In the genomic region with DNA sequence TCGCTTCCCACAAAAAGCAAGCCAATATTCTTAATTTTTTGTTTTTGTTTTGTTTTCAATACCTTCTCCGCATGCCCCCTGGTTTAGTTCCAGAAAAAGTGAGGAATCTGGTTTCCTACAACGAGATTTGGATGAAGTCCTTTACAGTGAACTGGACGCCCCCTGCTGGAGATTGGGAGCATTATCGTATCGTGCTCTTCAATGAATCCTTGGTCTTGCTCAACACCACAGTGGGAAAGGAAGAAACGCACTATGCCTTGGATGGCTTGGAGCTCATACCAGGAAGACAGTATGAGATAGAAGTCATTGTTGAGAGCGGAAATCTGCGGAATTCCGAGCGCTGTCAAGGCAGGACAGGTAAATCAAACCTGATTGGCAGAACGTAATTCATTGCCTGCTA, we compare ENCODE assay signal across 9 mouse cellular contexts. TPM values are rescaled to one million over a fixed set of nuclear protein-coding genes. Genes with fewer than 3 reads are reported as not detected.
A peak's percentile ranks its signal among the peaks of the same experiment; 100 is the strongest.
DNase-seq lines count a peak whose midpoint lies in the region; ATAC-seq and TF ChIP-seq lines count a peak whose summit lies in the region.
"Had no signal": no experiment of that assay in that cellular context is flagged by ENCODE, and none has a peak within 500 bp of the region (broad histone marks: within the 10 kb centered on the region; RNA-seq: fewer than 3 reads in every experiment).

No protein-coding gene starts in this region.

- 22% methylated on average over 12 of the region's 12 CpGs for WGBS in kidney, adult 2 months
- WGBS in midbrain, postnatal 0 days, result 20% methylated on average over 12 of the region's 12 CpGs

- DNase-seq in 3T3-L1 (ENCODE audit: low read depth, low spot score) (peak; percentile 95), adipocyte (ENCODE audit: low spot score) (peak; percentile 91)
- DNase-seq in gastrocnemius, postnatal 14 days, result peak; percentile 70
- DNase-seq in kidney, adult 2 months, result peak; percentile 88
- peak; percentile 82 for DNase-seq in left cerebral cortex, postnatal 4 days
- peak; percentile 93 for DNase-seq in midbrain, postnatal 0 days (ENCODE audit: low spot score)
- DNase-seq in thymus, postnatal 0 days (ENCODE audit: low spot score), result peak; percentile 61

- no peaks in the 10 kb centered on the region for H3K36me3 ChIP-seq in kidney, adult 2 months (ENCODE audit: control insufficient read depth, insufficient read depth, low read length)
- H3K36me3 ChIP-seq in midbrain, postnatal 0 days (ENCODE audit: insufficient read depth, low read length), result no peaks in the 10 kb centered on the region

- intact Hi-C loops in gastrocnemius, postnatal 14 days (cut with DNase I; ENCODE audit: low total_unique reads), result no loop called here
- intact Hi-C loops in left cerebral cortex, postnatal 4 days (cut with DNase I), result loop anchor here (2.0 kb wide), 1 partner anchor 110 kb away; no protein-coding TSS in a partner anchor

- peak; percentile 89 for TF ChIP-seq CTCF in cortical plate, adult 2 months (IDR thresholded peaks at IDR 0.05; ENCODE audit: extremely low read depth, insufficient read depth, low read length)
- TF ChIP-seq CTCF in kidney, adult 2 months (conservative IDR thresholded peaks at IDR 0.05; ENCODE audit: insufficient read depth, insufficient read length, low read depth, low read length), result peak; percentile 70
- peak; percentile 90 for TF ChIP-seq CTCF in midbrain, postnatal 0 days (IDR thresholded peaks at IDR 0.05)

- H3K4me2 ChIP-seq in midbrain, postnatal 0 days (ENCODE audit: low read depth, low read length, poor library complexity, severe bottlenecking), result 0 out of 2 replicates have a peak overlapping the region, but pooled peaks have one; percentile 25

- H3K4me3 ChIP-seq in cortical plate, adult 2 months (ENCODE audit: insufficient read depth, low read length), result no peak overlapping the region
- H3K4me3 ChIP-seq in kidney, adult 2 months (ENCODE audit: insufficient read depth, low read depth, low read length), result no peak overlapping the region
- no peak overlapping the region for H3K4me3 ChIP-seq in midbrain, postnatal 0 days (ENCODE audit: low read depth, low read length)
- H3K4me3 ChIP-seq: erythroblast, embryonic 14.5 days had no signal

- no peak overlapping the region for H3K27ac ChIP-seq in cortical plate, adult 2 months (ENCODE audit: insufficient read depth, low read length)
- no peak overlapping the region for H3K27ac ChIP-seq in kidney, adult 2 months (ENCODE audit: insufficient read depth, low read depth, low read length)
- H3K27ac ChIP-seq in midbrain, postnatal 0 days (ENCODE audit: low read depth, low read length), result no peak overlapping the region

- no peaks in the 10 kb centered on the region for H3K27me3 ChIP-seq in kidney, adult 2 months (replicated peaks; ENCODE audit: control insufficient read depth, insufficient read depth, low read length)
- no peaks in the 10 kb centered on the region for H3K27me3 ChIP-seq in midbrain, postnatal 0 days (ENCODE audit: insufficient read depth, low read length)

- H3K4me1 ChIP-seq in cortical plate, adult 2 months (ENCODE audit: control insufficient read depth, insufficient read depth, low read length), result no peaks in the 10 kb centered on the region; the same call in 1 of the 2 replicates
- H3K4me1 ChIP-seq in kidney, adult 2 months (ENCODE audit: control insufficient read depth, insufficient read depth, low read length), result peaks cover 2% of the 10 kb centered on the region; the same call in 1 of the 2 replicates
- no peaks in the 10 kb centered on the region for H3K4me1 ChIP-seq in midbrain, postnatal 0 days (ENCODE audit: insufficient read depth, low read length)

- no peak for TF ChIP-seq POLR2A in cortical plate, adult 2 months (IDR thresholded peaks at IDR 0.05; ENCODE audit: extremely low read depth, insufficient read depth, low read length)
- no peak for TF ChIP-seq POLR2A in kidney, adult 2 months (IDR thresholded peaks at IDR 0.05; ENCODE audit: low read depth, low read length)

- no peaks in the 10 kb centered on the region for H3K9me3 ChIP-seq in midbrain, postnatal 0 days (ENCODE audit: low read length)

- 0 out of 2 replicates have a peak, but pooled peaks have one; percentile 34 for ATAC-seq in midbrain, postnatal 0 days (ENCODE audit: low FRiP score)

- H3K9ac ChIP-seq in midbrain, postnatal 0 days (replicated peaks; ENCODE audit: low read length, poor library complexity, severe bottlenecking), result no peak overlapping the region

RNA-seq across cellular contexts. Expression of gene Ptprb, which starts 43.9 kb away (rescaled TPM):
- 10.1 and 10.5 TPM in 2 replicates for polyA plus RNA-seq in cortical plate, adult 2 months (2012; rRNA removed)
- 10 to 100 TPM; 38.6 to 50.3 TPM for total RNA-seq in gastrocnemius, postnatal 14 days (2021)
- 11.2 and 12.5 TPM in 2 replicates for polyA plus RNA-seq in kidney, adult 2 months (2012; rRNA removed)
- 10 to 100 TPM; 12.5 to 13.7 TPM for total RNA-seq in left cerebral cortex, postnatal 4 days (2021)
- total RNA-seq in midbrain, postnatal 0 days (2014; rRNA removed), result 9.8 and 12.5 TPM in 2 replicates
- polyA plus RNA-seq in midbrain, postnatal 0 days (2015; fragmentation: Nextera tagmentation; extraction: Ambion mirVana), result 2.6 and 3.3 TPM in 2 replicates
- polyA plus RNA-seq in thymus, postnatal 0 days (2015; fragmentation: Nextera tagmentation; extraction: Ambion mirVana), result 1.1 and 1.7 TPM in 2 replicates
